Mouse (Mus musculus) liver, embryonic 13.5 days (tissue): Measurements from ENCODE around the gene Gsc2. TPM values are rescaled to one million over a fixed set of nuclear protein-coding genes. Genes with fewer than 3 reads are reported as not detected.
A peak's percentile ranks its signal among the peaks of the same experiment; 100 is the strongest.
"Not testable (repeated sequence)": the region's sequence is repeated elsewhere in the genome, so short reads cannot be mapped to it uniquely, and the experiment has no call there.

Experiments
- ATAC-seq: fragments of 200-750 bp; cut with Nextera tagmentation; 2 replicates; pipeline ENCODE4 v1.8.0; 2017; ENCODE audit warnings: low read depth, mild to moderate bottlenecking, moderate number of reproducible peaks, moderate library complexity
- DNase-seq: peaks from one replicate; pipeline ENCODE4 v3.0.0; 2022
- H3K27ac ChIP-seq: fragments of 300-500 bp; sonication (generic); 2 replicates; pipeline ENCODE4 v1.5.1; 2015; ENCODE audit warnings: moderate library complexity, mild to moderate bottlenecking, inconsistent platforms
- H3K27me3 ChIP-seq: fragments of 300-500 bp; sonication (generic); 2 replicates; pipeline ENCODE4 v1.6.1; 2015; ENCODE audit warnings: mild to moderate bottlenecking, inconsistent platforms
- H3K36me3 ChIP-seq: fragments of 300-500 bp; sonication (generic); 2 replicates; pipeline ENCODE4 v1.6.1; 2015; ENCODE audit warnings: mild to moderate bottlenecking, inconsistent platforms
- H3K4me1 ChIP-seq: fragments of 300-500 bp; sonication (generic); replicated peaks from 2 replicates; pipeline ENCODE4 v1.6.1; 2015; ENCODE audit warnings: inconsistent platforms
- H3K4me2 ChIP-seq: fragments of 300-500 bp; sonication (generic); 2 replicates; pipeline ENCODE4 v1.6.1; 2015; ENCODE audit warnings: inconsistent platforms, mild to moderate bottlenecking, moderate library complexity
- H3K4me3 ChIP-seq: fragments of 300-500 bp; sonication (generic); replicated peaks from 2 replicates; pipeline ENCODE4 v1.5.1; 2015; ENCODE audit warnings: mild to moderate bottlenecking, inconsistent platforms
- H3K9ac ChIP-seq: fragments of 300-500 bp; sonication (generic); 2 replicates; pipeline ENCODE4 v1.6.1; 2015; ENCODE audit warnings: mild to moderate bottlenecking, inconsistent platforms
- H3K9me3 ChIP-seq: fragments of 300-500 bp; sonication (generic); replicated peaks from 2 replicates; pipeline ENCODE4 v1.6.1; 2016; ENCODE audit warnings: inconsistent platforms
- WGBS: fragments of 180-500 bp; shearing (Covaris S2); methylation state at CpG from one replicate; pipeline ENCODE4 v1.1.7; 2015; ENCODE audit not compliant: insufficient replicate concordance; 5-methylcytosine and 5-hydroxymethylcytosine counted together
- polyA plus RNA-seq: library from polyadenylated mRNA; unstranded; fragments of >200 nt; fragmentation: Nextera tagmentation; extraction: Ambion mirVana; gene quantifications from 2 replicates; pipeline ENCODE4 v1.2.1, GENCODE M21; 2015

The Gsc2 gene
- not detected in 2 replicates for polyA plus RNA-seq

DNA sequence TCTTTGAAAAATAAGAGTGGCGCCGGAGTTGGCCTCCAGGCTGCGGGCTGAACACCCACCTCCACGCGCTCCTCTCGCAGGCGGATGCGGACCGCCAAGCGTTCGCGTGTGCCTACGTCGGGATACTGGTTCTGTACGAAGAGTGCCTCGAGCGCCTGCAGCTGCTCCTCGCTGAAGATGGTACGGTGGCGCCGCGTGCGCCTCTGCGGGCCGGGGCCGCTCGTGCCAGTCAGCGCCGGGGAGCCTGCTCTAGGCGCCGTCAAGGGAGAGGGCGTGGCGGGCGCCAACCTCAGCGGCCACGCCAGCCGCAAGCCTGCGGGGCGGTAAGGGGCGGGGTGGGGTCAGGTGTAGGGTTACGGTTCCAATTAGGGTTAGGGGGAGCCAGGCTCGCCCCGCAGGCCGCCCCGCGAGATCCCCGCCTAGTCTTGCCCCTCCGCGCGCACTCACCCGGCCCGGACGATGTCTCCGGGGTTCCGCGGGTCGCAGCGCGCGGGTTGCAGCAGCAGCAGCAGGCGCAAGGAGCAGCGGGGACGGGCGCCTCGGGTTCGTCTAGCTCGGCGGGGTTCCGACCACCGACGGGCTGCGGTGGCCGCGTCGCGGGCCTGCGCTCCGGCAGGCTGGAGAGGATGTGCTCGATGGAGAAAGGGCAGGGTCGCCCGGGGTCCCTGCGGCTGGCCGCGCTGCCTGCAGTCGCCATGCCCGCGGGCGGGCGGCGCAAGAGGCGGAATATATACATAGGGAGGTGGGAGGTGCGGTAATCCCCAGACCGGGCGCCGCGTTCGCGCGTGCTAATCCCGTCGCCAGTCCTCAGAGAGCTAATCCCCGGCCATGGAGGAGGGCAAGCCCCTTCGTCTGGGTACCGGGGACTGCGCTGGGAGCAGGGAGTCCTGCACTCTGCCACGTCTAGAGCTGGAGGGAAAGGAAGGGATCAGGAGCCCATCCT is at the start of gene Gsc2:
TSS of gene Gsc2 (minus strand) at position 753 of the 943 bp plus-strand sequence.
- Histone ChIP-seq H3K4me2 (peak within 1 kb of the TSS; percentile 66), H3K4me1 (peaks cover 25% of the 10 kb centered on the region), H3K27ac (no peak within 1 kb of the TSS), H3K9ac (no peak within 1 kb of the TSS), H3K4me3 (peak within 1 kb of the TSS; percentile 53), H3K36me3 (no peaks in the 10 kb centered on the region), H3K9me3 (no peaks in the 10 kb centered on the region), H3K27me3 (peaks cover 78% of the 10 kb centered on the region)
- DNase-seq (no peak), ATAC-seq (no peak)
- under 1% methylated on average over 105 of the region's 106 CpGs for WGBS

DNA sequence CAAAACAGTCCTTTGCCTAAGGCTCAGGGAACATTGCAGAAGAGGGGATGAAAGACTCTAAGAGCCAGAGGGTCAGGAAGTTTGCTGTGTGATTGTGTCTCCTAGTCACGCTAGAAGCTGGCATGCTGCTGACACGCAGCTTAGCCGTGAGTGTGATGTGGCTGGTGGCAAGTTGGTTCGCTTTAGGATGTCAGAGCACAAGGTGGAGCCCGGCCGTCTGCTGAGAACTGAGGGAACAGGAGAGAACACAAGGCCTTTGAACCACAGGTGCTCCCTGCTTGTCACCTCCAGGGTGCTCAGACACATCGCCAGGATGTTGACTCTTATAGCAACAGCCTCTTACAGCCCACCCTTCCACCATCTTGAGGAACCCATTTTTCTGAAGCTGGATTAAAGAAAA is 47.2 kb upstream of the Gsc2 start:
- no peaks in the 10 kb centered on the region for H3K4me1 ChIP-seq
- no peak for DNase-seq
- no peak for ATAC-seq
- WGBS: 71% methylated on average over 7 of the region's 7 CpGs
- no peaks in the 10 kb centered on the region for H3K36me3 ChIP-seq
- H3K27me3 ChIP-seq: no peaks in the 10 kb centered on the region
- no peak overlapping the region for H3K4me2 ChIP-seq
- H3K9me3 ChIP-seq: no peaks in the 10 kb centered on the region
- H3K4me3 ChIP-seq: no peak overlapping the region
- no peak overlapping the region for H3K9ac ChIP-seq
- no peak overlapping the region for H3K27ac ChIP-seq

DNA sequence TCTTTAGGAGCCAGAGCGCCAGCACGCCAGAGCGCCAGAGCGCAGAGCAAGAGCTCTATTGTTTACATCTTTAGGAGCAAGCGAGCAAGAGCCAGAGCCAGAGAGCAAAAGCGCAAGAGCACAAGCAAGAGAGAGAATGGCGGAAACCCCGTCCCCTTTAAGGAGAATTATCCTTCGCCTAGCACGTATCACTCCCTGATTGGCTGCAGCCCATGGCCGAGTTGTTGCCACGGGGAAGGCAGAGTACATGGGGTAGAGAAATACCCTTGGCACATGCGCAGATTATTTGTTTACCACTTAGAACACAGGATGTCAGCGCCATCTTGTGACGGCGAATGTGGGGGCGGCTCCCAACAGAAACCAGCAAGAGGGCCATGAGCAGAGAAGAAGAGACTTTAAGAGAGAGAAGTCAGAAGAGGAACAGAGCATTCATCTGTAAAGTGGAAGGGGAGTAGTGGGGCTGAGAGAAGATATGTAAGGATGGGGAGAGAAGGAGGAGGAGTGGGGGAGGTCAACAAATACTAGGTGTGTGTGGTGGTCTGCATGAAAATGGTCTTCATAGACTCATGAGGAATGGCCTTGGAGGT is 41.3 kb upstream of the Gsc2 start:
- not testable (repeated sequence) for H3K9ac ChIP-seq, H3K27me3 ChIP-seq, ATAC-seq, H3K4me1 ChIP-seq, H3K9me3 ChIP-seq, H3K36me3 ChIP-seq, H3K4me2 ChIP-seq, H3K4me3 ChIP-seq, H3K27ac ChIP-seq, DNase-seq
- 91% methylated on average over 17 of the region's 17 CpGs for WGBS

DNA sequence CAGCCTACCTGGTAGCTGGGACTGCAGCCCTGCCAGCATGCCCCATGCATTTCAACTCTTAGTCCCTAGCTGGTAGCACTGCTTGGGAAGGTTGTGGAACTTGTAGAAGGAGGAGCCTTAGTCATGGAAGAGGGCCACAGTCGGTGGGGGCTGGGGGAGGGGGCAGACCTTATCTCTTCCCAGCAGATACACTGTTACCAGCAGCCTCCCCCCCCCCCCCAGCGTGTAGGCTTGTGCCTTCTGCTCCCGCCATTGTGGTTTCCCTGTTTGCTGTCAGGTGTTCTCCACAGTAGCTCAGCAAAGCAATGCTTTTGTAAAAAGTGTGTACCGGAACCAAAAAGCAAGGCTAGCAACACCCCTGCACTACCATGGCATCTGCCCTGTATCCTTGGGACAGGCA is 36.8 kb upstream of the Gsc2 start:
- Histone ChIP-seq H3K9ac (no peak overlapping the region), H3K27ac (no peak overlapping the region), H3K4me2 (no peak overlapping the region), H3K4me3 (no peak overlapping the region), H3K27me3 (no peaks in the 10 kb centered on the region), H3K9me3 (no peaks in the 10 kb centered on the region), H3K36me3 (no peaks in the 10 kb centered on the region), H3K4me1 (no peaks in the 10 kb centered on the region)
- no peak for DNase-seq
- WGBS: 39% methylated on average over 4 of the region's 4 CpGs
- ATAC-seq: no peak

DNA sequence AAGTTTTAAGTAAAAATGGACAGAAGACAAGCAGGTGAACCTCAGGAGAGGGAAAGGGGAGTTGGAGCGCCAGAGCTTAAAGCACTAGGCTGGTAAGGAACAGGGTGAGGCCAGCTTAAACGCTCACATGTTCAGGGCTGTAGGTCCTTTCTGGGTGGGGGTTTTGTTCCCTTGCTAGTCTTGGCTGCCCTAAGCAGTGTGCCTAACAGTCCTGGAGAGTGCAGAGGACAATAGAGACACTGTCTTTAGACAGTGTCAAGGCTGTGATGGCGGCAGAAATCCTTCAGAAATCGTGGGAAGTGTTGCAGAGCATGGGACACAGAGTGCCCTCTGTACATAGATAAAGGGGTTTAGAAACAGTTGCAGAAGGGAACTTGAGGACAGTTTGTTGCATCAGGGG is 35.2 kb upstream of the Gsc2 start:
- Histone ChIP-seq H3K27ac (no peak overlapping the region), H3K9me3 (no peaks in the 10 kb centered on the region), H3K27me3 (no peaks in the 10 kb centered on the region), H3K4me1 (no peaks in the 10 kb centered on the region), H3K36me3 (no peaks in the 10 kb centered on the region), H3K4me3 (no peak overlapping the region), H3K4me2 (no peak overlapping the region), H3K9ac (no peak overlapping the region)
- ATAC-seq (no peak), DNase-seq (no peak)
- 67% methylated on average over 4 of the region's 4 CpGs for WGBS

DNA sequence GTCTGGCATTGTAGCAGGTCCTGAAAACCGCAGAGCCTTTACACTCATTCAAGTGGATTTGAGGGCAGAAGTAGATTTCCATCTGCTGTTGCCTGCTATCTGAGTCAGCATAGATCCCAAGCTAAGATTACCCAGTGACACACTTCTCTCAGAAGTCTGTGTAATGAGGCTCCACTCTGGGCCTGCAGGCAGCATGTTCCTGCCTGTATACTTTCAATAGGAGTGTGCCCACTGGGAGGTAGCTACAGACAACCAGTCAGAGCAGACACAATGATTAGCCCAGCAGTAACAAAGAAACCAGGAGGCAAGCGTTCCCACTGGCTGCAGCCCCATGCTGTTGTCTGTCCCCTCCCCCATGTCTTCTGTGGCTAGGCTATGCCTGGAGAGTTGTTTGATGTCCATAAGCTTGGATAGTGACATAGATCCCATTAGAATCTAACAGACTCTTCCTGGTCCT is 34.6 kb upstream of the Gsc2 start:
- Histone ChIP-seq H3K36me3 (no peaks in the 10 kb centered on the region), H3K4me2 (no peak overlapping the region), H3K9ac (no peak overlapping the region), H3K4me3 (no peak overlapping the region), H3K4me1 (no peaks in the 10 kb centered on the region), H3K27ac (no peak overlapping the region), H3K9me3 (no peaks in the 10 kb centered on the region), H3K27me3 (no peaks in the 10 kb centered on the region)
- DNase-seq (no peak), ATAC-seq (no peak)
- 37% methylated on average over 2 of the region's 2 CpGs for WGBS

DNA sequence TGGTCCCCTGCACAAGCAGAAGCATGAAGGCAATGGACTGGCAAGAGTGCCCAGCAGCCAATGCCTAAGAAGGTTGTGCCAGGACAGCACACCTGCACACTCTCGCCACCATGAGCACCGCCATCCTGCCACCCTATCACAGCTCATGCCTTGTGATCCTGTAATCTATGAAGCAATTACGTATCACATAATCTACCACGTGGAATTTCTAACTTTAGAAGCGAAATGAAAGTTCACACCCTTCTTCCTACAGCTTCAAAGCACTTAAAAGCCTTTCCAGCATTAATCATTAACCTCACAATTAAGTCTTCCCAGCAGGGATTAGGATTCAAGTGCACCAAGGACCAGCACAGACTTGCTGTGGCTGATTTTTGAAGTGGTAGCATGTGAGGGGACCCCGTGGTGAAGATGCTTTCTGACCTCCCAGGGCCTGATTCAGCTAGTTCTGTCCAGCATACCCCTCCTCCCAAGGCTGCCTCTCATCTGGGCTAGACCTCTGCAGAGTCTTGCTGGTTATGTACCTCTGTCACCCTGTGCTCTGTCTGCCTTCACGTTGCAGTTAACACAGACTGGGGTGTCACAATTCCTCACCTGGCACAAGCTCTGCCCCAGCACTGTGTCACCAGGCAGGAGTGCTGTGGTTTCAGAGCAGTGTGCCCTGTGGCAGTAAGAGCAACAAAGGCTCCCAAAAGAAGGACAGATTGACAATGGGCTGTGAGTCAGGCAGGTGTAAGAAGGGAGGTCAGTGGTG is 30.4 kb upstream of the Gsc2 start:
- Histone ChIP-seq H3K4me1 (no peaks in the 10 kb centered on the region), H3K27ac (no peak overlapping the region), H3K4me3 (no peak overlapping the region), H3K4me2 (no peak overlapping the region), H3K9ac (no peak overlapping the region), H3K36me3 (no peaks in the 10 kb centered on the region), H3K9me3 (no peaks in the 10 kb centered on the region), H3K27me3 (no peaks in the 10 kb centered on the region)
- no peak for DNase-seq
- no peak for ATAC-seq
- WGBS: 49% methylated on average over 7 of the region's 7 CpGs

DNA sequence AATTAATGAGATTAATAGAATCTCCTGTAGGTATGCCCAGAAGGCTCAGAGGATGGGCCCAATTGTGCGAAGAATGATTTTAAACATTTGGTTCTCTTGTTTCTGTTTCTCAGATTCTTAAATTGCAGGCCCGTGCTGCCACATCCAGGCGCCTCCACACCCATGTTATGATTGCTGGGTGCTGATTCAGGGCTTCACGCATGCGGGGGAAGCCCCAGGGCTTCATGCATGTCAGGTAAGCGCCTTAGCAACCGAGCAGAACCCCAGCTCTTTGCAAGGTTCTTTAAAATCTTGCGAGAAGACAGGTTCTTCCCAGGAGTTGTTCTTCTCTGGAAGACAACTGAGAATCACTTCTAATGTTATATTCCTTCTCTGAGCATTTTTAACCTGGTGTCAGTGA is 28.6 kb upstream of the Gsc2 start:
- Histone ChIP-seq H3K9ac (no peak overlapping the region), H3K36me3 (no peaks in the 10 kb centered on the region), H3K4me2 (no peak overlapping the region), H3K27ac (no peak overlapping the region), H3K4me3 (no peak overlapping the region), H3K27me3 (no peaks in the 10 kb centered on the region), H3K4me1 (peaks cover 15% of the 10 kb centered on the region), H3K9me3 (no peaks in the 10 kb centered on the region)
- DNase-seq: no peak
- ATAC-seq: no peak
- 60% methylated on average over 8 of the region's 8 CpGs for WGBS

DNA sequence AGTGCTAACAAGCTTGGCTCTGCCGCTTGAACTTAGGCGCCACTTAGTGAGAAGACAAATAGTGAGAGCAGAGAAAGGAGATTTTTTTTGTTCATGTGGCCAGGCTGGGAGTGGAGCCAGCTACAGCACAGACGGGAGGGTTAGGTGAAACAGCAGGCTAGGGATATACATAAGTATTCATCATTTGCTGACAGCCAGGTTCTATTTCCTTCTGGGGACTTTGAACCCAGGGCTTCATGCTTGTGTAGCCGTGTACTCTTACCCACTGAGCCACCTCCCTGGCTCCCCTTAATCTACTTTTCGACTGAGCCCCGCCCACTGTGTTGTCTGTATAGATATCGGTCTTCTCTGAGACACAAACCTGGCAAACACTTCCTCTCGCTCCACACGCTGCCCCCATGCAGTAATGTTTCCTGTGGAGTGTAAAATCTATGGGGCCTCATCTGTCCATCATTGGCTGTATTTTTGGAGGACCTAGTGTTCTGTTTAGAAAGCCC is 24.4 kb upstream of the Gsc2 start:
- H3K9ac ChIP-seq: peak overlapping the region; percentile 20; the same call in 1 of the 2 replicates
- peak overlapping the region; percentile 44 for H3K4me2 ChIP-seq
- DNase-seq (peak; percentile 68), ATAC-seq (peak; percentile 88)
- no peak overlapping the region; the same call in 1 of the 2 replicates for H3K4me3 ChIP-seq
- no peaks in the 10 kb centered on the region for H3K27me3 ChIP-seq
- WGBS: 19% methylated on average over 9 of the region's 9 CpGs
- no peaks in the 10 kb centered on the region for H3K36me3 ChIP-seq
- H3K27ac ChIP-seq: peak overlapping the region; percentile 85
- no peaks in the 10 kb centered on the region for H3K9me3 ChIP-seq
- peaks cover 40% of the 10 kb centered on the region for H3K4me1 ChIP-seq

DNA sequence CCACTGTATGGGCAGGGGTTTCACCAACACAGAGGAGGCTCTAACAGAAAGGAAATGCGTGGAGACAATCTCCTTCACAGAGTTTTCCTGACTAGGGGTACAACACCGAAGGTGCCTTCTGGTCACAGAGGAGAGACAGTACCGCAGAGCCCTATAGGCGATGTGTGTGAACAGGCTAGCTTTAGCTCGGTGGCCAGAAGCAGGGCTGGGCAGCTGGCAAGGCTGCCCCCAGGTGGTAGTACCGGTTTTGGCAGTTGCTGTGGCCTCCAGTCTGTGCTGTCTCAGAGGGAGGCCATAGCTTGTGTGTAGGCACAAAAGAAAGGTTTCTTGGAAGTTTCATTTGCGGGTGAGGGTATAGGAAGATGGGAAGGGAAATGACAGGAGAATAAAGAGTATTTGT is 24.0 kb upstream of the Gsc2 start:
- DNase-seq: peak; percentile 80
- H3K9ac ChIP-seq: peak overlapping the region; percentile 20; the same call in 1 of the 2 replicates
- no peaks in the 10 kb centered on the region for H3K27me3 ChIP-seq
- H3K4me2 ChIP-seq: peak overlapping the region; percentile 44
- WGBS: 5% methylated on average over 7 of the region's 7 CpGs
- peaks cover 45% of the 10 kb centered on the region for H3K4me1 ChIP-seq
- H3K4me3 ChIP-seq: no peak overlapping the region
- H3K27ac ChIP-seq: peak overlapping the region; percentile 85
- peak; percentile 89 for ATAC-seq
- no peaks in the 10 kb centered on the region for H3K36me3 ChIP-seq
- no peaks in the 10 kb centered on the region for H3K9me3 ChIP-seq

DNA sequence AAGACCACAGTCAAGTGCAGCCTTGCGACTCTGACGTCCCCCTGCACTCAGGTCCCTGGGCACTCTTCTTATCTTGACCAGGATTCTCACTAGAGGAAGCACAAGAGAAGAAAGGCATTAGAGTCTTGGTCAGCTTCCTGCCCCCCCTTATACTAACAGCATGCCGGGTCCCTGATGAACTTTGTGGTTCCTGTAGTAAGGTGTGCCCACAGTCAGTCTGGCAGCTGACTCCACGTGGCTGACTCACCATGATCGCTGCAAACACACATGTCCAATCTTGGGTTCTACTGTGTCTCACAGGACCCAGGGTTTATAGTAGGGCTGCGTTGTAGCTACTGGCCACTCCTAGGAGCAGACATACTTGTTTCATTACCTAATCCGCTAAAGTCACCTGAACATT is 23.3 kb upstream of the Gsc2 start:
- peak overlapping the region; percentile 85 for H3K27ac ChIP-seq

More for the DNA sequence above, 23.3 kb upstream of the Gsc2 start:
- Histone ChIP-seq H3K9me3 (no peaks in the 10 kb centered on the region), H3K27me3 (no peaks in the 10 kb centered on the region), H3K4me2 (peak overlapping the region; percentile 44; the same call in 1 of the 2 replicates), H3K36me3 (no peaks in the 10 kb centered on the region), H3K4me1 (peaks cover 52% of the 10 kb centered on the region), H3K4me3 (no peak overlapping the region), H3K9ac (peak overlapping the region; percentile 20; the same call in 1 of the 2 replicates)
- ATAC-seq (no peak), DNase-seq (no peak)
- WGBS: 25% methylated on average over 7 of the region's 7 CpGs
